33 mouse cellular contexts compared by ENCODE assay signal in genomic region chr9:51030147-51030546, GRCm38 (mm10). TPM values are rescaled to one million over a fixed set of nuclear protein-coding genes. Genes with fewer than 3 reads are reported as not detected.
DNase-seq lines count a peak whose midpoint lies in the region; ATAC-seq and TF ChIP-seq lines count a peak whose summit lies in the region.
"Had no signal": no experiment of that assay in that cellular context is flagged by ENCODE, and none has a peak within 500 bp of the region (broad histone marks: within the 10 kb centered on the region; RNA-seq: fewer than 3 reads in every experiment).

No protein-coding gene starts in this region.

- no peaks in the 10 kb centered on the region for H3K36me3 ChIP-seq in spleen, adult 2 months (ENCODE audit: control insufficient read depth, insufficient read depth, low read length)
- peaks cover 0 to 6% of the 10 kb centered on the region in 2 experiments; a peak in 2 of 4 replicates for H3K36me3 ChIP-seq in MEL (ENCODE audit: control insufficient read depth in 1 of 2, insufficient read depth in 2 of 2, low read length in 2 of 2)
- H3K36me3 ChIP-seq in splenic B cell, adult 2 months (ENCODE audit: control insufficient read depth, insufficient read depth, low read length, poor library complexity, severe bottlenecking), result no peaks in the 10 kb centered on the region
- H3K36me3 ChIP-seq: forebrain, embryonic 15.5 days; heart, embryonic 15.5 days; hindbrain, embryonic 15.5 days; limb, embryonic 10.5 days; liver, embryonic 15.5 days; lung, embryonic 15.5 days; midbrain, embryonic 10.5 days; stomach, embryonic 15.5 days had no signal

- no peaks in the 10 kb centered on the region for H3K27me3 ChIP-seq in spleen, adult 2 months (ENCODE audit: control insufficient read depth, insufficient read depth, low read length)
- no peaks in the 10 kb centered on the region for H3K27me3 ChIP-seq in MEL (ENCODE audit: control insufficient read depth in 1 of 2, insufficient read depth in 2 of 2, low read length in 2 of 2)
- H3K27me3 ChIP-seq in splenic B cell, adult 2 months (ENCODE audit: control insufficient read depth, insufficient read depth, low read length, poor library complexity, severe bottlenecking), result no peaks in the 10 kb centered on the region
- H3K27me3 ChIP-seq: forebrain, embryonic 15.5 days; heart, embryonic 15.5 days; hindbrain, embryonic 15.5 days; liver, embryonic 15.5 days; lung, embryonic 15.5 days; stomach, embryonic 15.5 days had no signal

- H3K4me1 ChIP-seq in spleen, adult 2 months (ENCODE audit: control insufficient read depth, insufficient read depth, insufficient read length), result peaks cover 7% of the 10 kb centered on the region; the same call in 1 of the 2 replicates
- H3K4me1 ChIP-seq in MEL (ENCODE audit: control insufficient read depth in 1 of 2, insufficient read depth in 2 of 2, low read length in 2 of 2), result peaks cover 4% of the 10 kb centered on the region in 2 experiments; a peak in 3 of 4 replicates
- H3K4me1 ChIP-seq: forebrain, embryonic 15.5 days; hindbrain, embryonic 15.5 days; liver, embryonic 15.5 days; lung, embryonic 15.5 days; midbrain, embryonic 10.5 days; stomach, embryonic 15.5 days had no signal

- no peak overlapping the region for H3K9ac ChIP-seq in MEL (ENCODE audit: control insufficient read depth, low read depth, low read length, poor library complexity, severe bottlenecking)
- H3K9ac ChIP-seq: forebrain, embryonic 15.5 days; heart, embryonic 15.5 days; hindbrain, embryonic 15.5 days; liver, embryonic 15.5 days; lung, embryonic 15.5 days; stomach, embryonic 15.5 days had no signal

- no peaks in the 10 kb centered on the region for H3K9me3 ChIP-seq in MEL (replicated peaks; ENCODE audit: insufficient read depth, low read length)
- H3K9me3 ChIP-seq: forebrain, embryonic 15.5 days; heart, embryonic 15.5 days; hindbrain, embryonic 15.5 days; limb, embryonic 10.5 days; liver, embryonic 15.5 days; lung, embryonic 15.5 days; midbrain, embryonic 10.5 days; stomach, embryonic 15.5 days had no signal

- peak in 1 of 2 experiments; percentile 48; a peak in 1 of 4 replicates for TF ChIP-seq EP300 in MEL (IDR thresholded peaks at IDR 0.05; ENCODE audit: low read depth in 1 of 2, low read length in 2 of 2)

- no peaks in the 10 kb centered on the region for H3K79me2 ChIP-seq in MEL (ENCODE audit: control insufficient read depth, insufficient read depth, low read length, poor library complexity)

- 7% methylated on average over 1 of the region's 1 CpGs for WGBS in spleen, adult 2 months

- no peak for TF ChIP-seq POLR2A in spleen, adult 2 months (IDR thresholded peaks at IDR 0.05; ENCODE audit: low read depth, low read length)
- TF ChIP-seq POLR2A in MEL (IDR thresholded peaks at IDR 0.05; ENCODE audit: control insufficient read depth in 1 of 2, insufficient read depth in 1 of 2, low read depth in 1 of 2, low read length in 2 of 2, poor library complexity in 1 of 2), result no peak

- no peak for TF ChIP-seq CTCF in spleen, adult 2 months (IDR thresholded peaks at IDR 0.05; ENCODE audit: extremely low read depth, insufficient read depth, insufficient read length, insufficient replicate concordance)
- no peak for TF ChIP-seq CTCF in MEL (IDR thresholded peaks at IDR 0.05 in 2 of 3, conservative IDR thresholded peaks at IDR 0.05 in 1 of 3; ENCODE audit: control insufficient read depth in 1 of 3, insufficient read depth in 1 of 3, low read depth in 2 of 3, low read length in 3 of 3, poor library complexity in 1 of 3, severe bottlenecking in 1 of 3)

- peak; percentile 72 to 86 for ATAC-seq in hematopoietic stem cell, adult 5-6 weeks (replicated peaks in 1 of 2; ENCODE audit: insufficient read depth in 1 of 2, low FRiP score in 2 of 2, low TSS enrichment in 1 of 2, low read depth in 1 of 2, poor library complexity in 2 of 2, severe bottlenecking in 2 of 2)
- ATAC-seq: CD4-positive, CD25-positive, alpha-beta regulatory T cell, adult 4 months; forebrain, embryonic 15.5 days had no signal

- H3K27ac ChIP-seq in spleen, adult 2 months (ENCODE audit: insufficient read depth, low read length), result no peak overlapping the region
- H3K27ac ChIP-seq in MEL (ENCODE audit: control insufficient read depth, low read depth, low read length), result no peak overlapping the region
- H3K27ac ChIP-seq: forebrain, embryonic 15.5 days; heart, embryonic 15.5 days; hindbrain, embryonic 15.5 days; limb, embryonic 10.5 days; liver, embryonic 15.5 days; lung, embryonic 15.5 days; midbrain, embryonic 10.5 days; stomach, embryonic 15.5 days had no signal

- no peak for TF ChIP-seq RAD21 in MEL (IDR thresholded peaks at IDR 0.05; ENCODE audit: low read depth, low read length)

- no peak overlapping the region for H3K4me3 ChIP-seq in spleen, adult 2 months (ENCODE audit: extremely low read depth, insufficient read depth, insufficient read length)
- H3K4me3 ChIP-seq in MEL (ENCODE audit: control insufficient read depth in 1 of 2, insufficient read depth in 1 of 2, low read depth in 2 of 2, low read length in 2 of 2), result no peak overlapping the region
- H3K4me3 ChIP-seq: forebrain, embryonic 15.5 days; heart, embryonic 15.5 days; hindbrain, embryonic 15.5 days; limb, embryonic 10.5 days; liver, embryonic 15.5 days; lung, embryonic 15.5 days; midbrain, embryonic 10.5 days; stomach, embryonic 15.5 days had no signal

- DNase-seq in spleen, adult 2 months (ENCODE audit: low read depth in 1 of 2, low spot score in 2 of 2), result peak; percentile 4 to 63
- no peak for DNase-seq in spleen, postnatal 14 days (ENCODE audit: low spot score in 2 of 2)
- peak; percentile 68 for DNase-seq in MEL (ENCODE audit: low read depth, low spot score)
- peak; percentile 84 for DNase-seq in splenic B cell, adult 2 months (ENCODE audit: low read depth, low spot score)
- DNase-seq in testis, postnatal 14 days (ENCODE audit: low spot score), result no peak
- DNase-seq in cerebellum, adult 9-10 months, result no peak
- DNase-seq: adrenal gland, adult 2 months; cerebellum, adult 11-12 months; cerebellum, postnatal 25 days; embryo, embryonic 11 days; gastrocnemius, postnatal 36 days; heart, postnatal 4 days; kidney, adult 2 months; kidney, postnatal 10 days; liver; thymus, adult 2 months; thymus, postnatal 4 days had no signal

TF ChIP-seq in MEL, 35 proteins besides CTCF, POLR2A, EP300 and RAD21:
- TF ChIP-seq ZC3H11A (IDR thresholded peaks at IDR 0.05; ENCODE audit: low read depth, low read length) (no peak), BHLHE40 (IDR thresholded peaks at IDR 0.05; ENCODE audit: borderline replicate concordance, low read depth, low read length) (peak; percentile 51; the same call in 1 of the 2 replicates), USF2 (IDR thresholded peaks at IDR 0.05; ENCODE audit: borderline replicate concordance in 1 of 2, insufficient read depth in 1 of 2, low read depth in 1 of 2, low read length in 2 of 2) (0 out of 4 replicates have a peak, but pooled peaks of 1 of the 2 experiments have one; percentile 35), ELF1 (IDR thresholded peaks at IDR 0.05; ENCODE audit: low read depth, low read length) (peak; percentile 55; the same call in 1 of the 2 replicates), GATA1 (IDR thresholded peaks at IDR 0.05; ENCODE audit: low read depth, low read length) (0 out of 2 replicates have a peak, but pooled peaks have one; percentile 8), USF1 (IDR thresholded peaks at IDR 0.05; ENCODE audit: low read depth, low read length) (peak; percentile 86), CHD2 (IDR thresholded peaks at IDR 0.05; ENCODE audit: low read length) (no peak), MAX (IDR thresholded peaks at IDR 0.05; ENCODE audit: low read length) (peak; percentile 53), NRF1 (IDR thresholded peaks at IDR 0.05; ENCODE audit: insufficient read depth, low read depth, low read length, poor library complexity, severe bottlenecking) (no peak)

RNA-seq across cellular contexts. Expression of gene Sik2, which starts 21.3 kb away (rescaled TPM):
- polyA plus RNA-seq in spleen, adult 2 months (2012; rRNA removed), result 12.5 and 19.4 TPM in 2 replicates
- 7.5 and 11.0 TPM in 2 replicates for total RNA-seq in MEL (2012; rRNA removed)
- 10 to 100 TPM in 1 of 2 experiments, not detected in 1; 12.1 TPM for polyA plus RNA-seq in MEL (2012; ENCODE audit: insufficient read depth in 1 of 2, insufficient read length in 2 of 2, low read depth in 1 of 2, low replicate concordance in 2 of 2, missing spikeins in 1 of 2)
- 17.9 and 20.9 TPM in 2 replicates for total RNA-seq in hematopoietic stem cell, adult 5-6 weeks (2017)

RNA-seq across cellular contexts. Expression of gene Btg4, which starts 30.6 kb away (rescaled TPM):
- not detected in 2 replicates for polyA plus RNA-seq in spleen, adult 2 months (2012; rRNA removed)
- total RNA-seq in MEL (2012; rRNA removed), result not detected in 2 replicates
- not detected for polyA plus RNA-seq in MEL (2012; ENCODE audit: insufficient read depth in 1 of 2, insufficient read length in 2 of 2, low read depth in 1 of 2, low replicate concordance in 2 of 2, missing spikeins in 1 of 2)
- total RNA-seq in hematopoietic stem cell, adult 5-6 weeks (2017), result not detected in 2 replicates
- total RNA-seq: adrenal gland, adult 2 months; adrenal gland, postnatal 4 days; ES-E14; gastrocnemius, postnatal 36 days; heart, postnatal 4 days; layer of hippocampus, postnatal 14 days; left cerebral cortex, adult 8-10 months had no signal
- polyA plus RNA-seq: adrenal gland, adult 2 months; CD4-positive, CD25-positive, alpha-beta regulatory T cell, adult 4 months; forebrain, embryonic 15.5 days; heart, embryonic 15.5 days; hindbrain, embryonic 15.5 days; intestine, embryonic 14.5 days; kidney, adult 2 months; limb, embryonic 10.5 days; liver, embryonic 15.5 days; lung, embryonic 15.5 days; midbrain, embryonic 10.5 days; small intestine, adult 2 months; stomach, embryonic 15.5 days; thymus, adult 2 months had no signal

RNA-seq across cellular contexts. Expression of gene Layn, which starts 46.7 kb away (rescaled TPM):
- polyA plus RNA-seq in spleen, adult 2 months (2012; rRNA removed), result 0.85 and 1.8 TPM in 2 replicates
- total RNA-seq in MEL (2012; rRNA removed), result not detected in 2 replicates
- polyA plus RNA-seq in MEL (2012; ENCODE audit: insufficient read depth in 1 of 2, insufficient read length in 2 of 2, low read depth in 1 of 2, low replicate concordance in 2 of 2, missing spikeins in 1 of 2), result not detected
- 29.4 and 44.9 TPM in 2 replicates for total RNA-seq in hematopoietic stem cell, adult 5-6 weeks (2017)
- polyA plus RNA-seq: CD4-positive, CD25-positive, alpha-beta regulatory T cell, adult 4 months had no signal

Comparison
In these comparisons a context has a peak if more than half of its experiments do, and no peak if none do; other contexts are left out.
1. DNase-seq: peak in spleen, adult 2 months (2 of 2), MEL (single experiment) and splenic B cell, adult 2 months (single experiment); none in spleen, postnatal 14 days (0 of 2), testis, postnatal 14 days (single experiment) and cerebellum, adult 9-10 months (single experiment).
2. RNA of gene Layn, which starts 46.7 kb away (total RNA-seq): 29.4 to 44.9 TPM in hematopoietic stem cell, adult 5-6 weeks; not detected in MEL; every median in the first group is over 10 times any median in the second.